Mouse (Mus musculus): ENCODE measurements around the gene Brk1. TPM values are rescaled to one million over a fixed set of nuclear protein-coding genes. Genes with fewer than 3 reads are reported as not detected.

Gene Brk1
- polyA plus RNA-seq, 1 experiment = 107 TPM

DNA sequence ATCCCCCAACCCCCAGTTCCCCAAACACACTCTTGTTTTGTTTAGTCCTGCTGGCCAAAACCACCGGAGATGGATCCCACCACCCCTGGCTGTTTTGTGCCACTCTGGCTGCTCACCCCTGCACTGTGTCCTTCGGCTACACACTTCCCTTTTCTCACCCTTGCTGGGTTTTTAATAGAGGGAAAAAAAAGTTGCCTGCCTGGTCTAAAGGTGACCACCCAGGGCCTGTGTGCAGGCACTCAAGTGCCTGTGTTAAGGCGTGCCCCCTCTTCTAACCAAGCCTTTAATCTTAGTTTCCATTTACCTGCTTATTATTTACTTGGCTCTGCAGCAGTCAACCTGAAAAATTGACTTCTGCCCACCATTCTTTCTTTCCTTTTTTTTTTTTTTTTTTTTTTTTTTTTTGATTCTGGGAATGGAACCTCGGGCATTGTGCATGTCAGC is 45.6 kb downstream of the Brk1 start:
- peak overlapping the region; percentile 69 for H3K27ac ChIP-seq (ENCODE audit: insufficient read depth, low read length)
- peak in 1 of 2 experiments; percentile 50 for DNase-seq (ENCODE audit: low read depth in 1 of 2, low spot score in 2 of 2)
- WGBS = 23% methylated on average over 4 of the region's 4 CpGs
- TF ChIP-seq CTCF (IDR thresholded peaks at IDR 0.05; ENCODE audit: extremely low read depth, insufficient read depth, insufficient read length, insufficient replicate concordance) (no peak), POLR2A (IDR thresholded peaks at IDR 0.05; ENCODE audit: low read depth, low read length) (no peak)
- no peaks in the 10 kb centered on the region for H3K27me3 ChIP-seq (ENCODE audit: control insufficient read depth, insufficient read depth, low read length)
- H3K4me3 ChIP-seq (ENCODE audit: extremely low read depth, insufficient read depth, insufficient read length) = no peak overlapping the region
- peaks cover 20% of the 10 kb centered on the region for H3K36me3 ChIP-seq (ENCODE audit: control insufficient read depth, insufficient read depth, low read length)
- peaks cover 24% of the 10 kb centered on the region; the same call in 1 of the 2 replicates for H3K4me1 ChIP-seq (ENCODE audit: control insufficient read depth, insufficient read depth, insufficient read length)

DNA sequence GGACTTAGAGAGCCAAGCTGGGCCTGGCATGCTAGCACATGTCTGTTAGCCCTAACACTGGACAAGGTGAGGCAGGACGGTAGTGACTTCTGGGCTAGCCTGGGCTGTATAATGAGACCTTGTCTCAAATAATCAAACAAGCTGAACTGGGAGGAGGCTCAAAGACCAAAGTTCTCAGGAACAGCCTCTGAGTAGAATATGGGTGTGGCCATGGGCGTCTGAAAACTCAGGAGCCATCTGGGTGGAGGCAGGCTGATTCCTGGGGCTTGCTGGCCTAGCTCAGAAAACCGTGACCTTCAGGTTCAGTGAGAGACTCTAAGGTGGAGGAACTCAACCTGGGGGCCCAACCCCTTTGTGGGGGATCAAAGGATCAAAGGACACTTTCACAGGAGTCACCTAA is 47.1 kb downstream of the Brk1 start:
- DNase-seq (ENCODE audit: low read depth in 1 of 2, low spot score in 2 of 2) = no peak
- Histone ChIP-seq H3K4me1 (ENCODE audit: control insufficient read depth, insufficient read depth, insufficient read length) (peaks cover 26% of the 10 kb centered on the region; the same call in 1 of the 2 replicates), H3K27me3 (ENCODE audit: control insufficient read depth, insufficient read depth, low read length) (no peaks in the 10 kb centered on the region), H3K27ac (ENCODE audit: insufficient read depth, low read length) (no peak overlapping the region), H3K4me3 (ENCODE audit: extremely low read depth, insufficient read depth, insufficient read length) (no peak overlapping the region), H3K36me3 (ENCODE audit: control insufficient read depth, insufficient read depth, low read length) (peaks cover 20% of the 10 kb centered on the region)
- WGBS = 79% methylated on average over 3 of the region's 3 CpGs
- TF ChIP-seq POLR2A (IDR thresholded peaks at IDR 0.05; ENCODE audit: low read depth, low read length) (no peak), CTCF (IDR thresholded peaks at IDR 0.05; ENCODE audit: extremely low read depth, insufficient read depth, insufficient read length, insufficient replicate concordance) (no peak)

DNA sequence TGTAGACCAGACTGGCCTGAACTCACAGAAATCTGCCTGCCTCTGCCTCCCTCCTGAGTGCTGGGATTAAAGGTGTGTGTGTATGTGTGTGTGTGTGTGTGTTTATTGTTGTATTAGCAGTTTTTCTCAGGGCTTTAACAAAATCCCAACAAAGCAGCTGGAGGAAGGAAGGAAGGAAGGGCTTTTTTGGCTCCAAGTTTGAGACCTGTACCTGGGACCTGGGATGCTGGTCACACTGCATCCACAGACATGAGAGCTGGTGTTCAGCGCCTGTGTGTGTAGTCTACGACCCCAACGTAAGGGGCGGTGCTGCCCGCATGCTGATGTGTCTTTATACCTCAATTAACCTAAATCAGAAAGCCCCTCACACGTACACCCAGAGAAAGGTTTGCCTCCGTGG is 49.0 kb downstream of the Brk1 start:
- H3K4me1 ChIP-seq (ENCODE audit: control insufficient read depth, insufficient read depth, insufficient read length) = peaks cover 41% of the 10 kb centered on the region; the same call in 1 of the 2 replicates
- H3K27ac ChIP-seq (ENCODE audit: insufficient read depth, low read length) = peak overlapping the region; percentile 66; the same call in 1 of the 2 replicates
- H3K4me3 ChIP-seq (ENCODE audit: extremely low read depth, insufficient read depth, insufficient read length) = no peak overlapping the region
- no peaks in the 10 kb centered on the region for H3K27me3 ChIP-seq (ENCODE audit: control insufficient read depth, insufficient read depth, low read length)
- DNase-seq (ENCODE audit: low read depth in 1 of 2, low spot score in 2 of 2) = no peak
- TF ChIP-seq POLR2A (IDR thresholded peaks at IDR 0.05; ENCODE audit: low read depth, low read length) = no peak
- 87% methylated on average over 7 of the region's 7 CpGs for WGBS
- H3K36me3 ChIP-seq (ENCODE audit: control insufficient read depth, insufficient read depth, low read length) = peaks cover 9% of the 10 kb centered on the region

DNA sequence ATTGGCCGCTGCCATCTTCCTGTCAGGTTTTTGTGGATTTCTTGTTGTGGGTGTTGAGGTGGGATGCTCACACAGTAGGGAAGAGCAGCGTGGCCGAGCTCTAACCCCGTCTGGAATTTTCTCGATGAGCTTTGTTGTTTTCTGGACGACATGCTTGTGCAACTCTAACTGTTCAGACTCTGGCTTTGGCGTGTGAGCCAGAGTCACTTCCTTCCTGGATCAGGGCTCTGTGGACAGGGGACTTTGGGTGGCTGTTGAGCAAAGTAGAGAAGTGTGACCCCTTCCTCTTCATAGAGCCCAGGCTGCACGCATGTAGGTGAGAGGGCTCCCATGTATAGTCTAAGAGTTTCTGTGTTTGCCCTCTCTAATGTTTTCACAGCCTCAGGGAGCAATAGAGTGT is 49.5 kb downstream of the Brk1 start:
- TF ChIP-seq CTCF (IDR thresholded peaks at IDR 0.05; ENCODE audit: extremely low read depth, insufficient read depth, insufficient read length, insufficient replicate concordance) = no peak
- no peak for TF ChIP-seq POLR2A (IDR thresholded peaks at IDR 0.05; ENCODE audit: low read depth, low read length)
- WGBS = 32% methylated on average over 8 of the region's 8 CpGs
- H3K4me3 ChIP-seq (ENCODE audit: extremely low read depth, insufficient read depth, insufficient read length) = no peak overlapping the region
- DNase-seq (ENCODE audit: low read depth in 1 of 2, low spot score in 2 of 2) = no peak
- no peaks in the 10 kb centered on the region for H3K27me3 ChIP-seq (ENCODE audit: control insufficient read depth, insufficient read depth, low read length)
- peaks cover 45% of the 10 kb centered on the region; the same call in 1 of the 2 replicates for H3K4me1 ChIP-seq (ENCODE audit: control insufficient read depth, insufficient read depth, insufficient read length)
- H3K36me3 ChIP-seq (ENCODE audit: control insufficient read depth, insufficient read depth, low read length) = peaks cover 7% of the 10 kb centered on the region; the same call in 1 of the 2 replicates
- peak overlapping the region; percentile 66 for H3K27ac ChIP-seq (ENCODE audit: insufficient read depth, low read length)

DNA sequence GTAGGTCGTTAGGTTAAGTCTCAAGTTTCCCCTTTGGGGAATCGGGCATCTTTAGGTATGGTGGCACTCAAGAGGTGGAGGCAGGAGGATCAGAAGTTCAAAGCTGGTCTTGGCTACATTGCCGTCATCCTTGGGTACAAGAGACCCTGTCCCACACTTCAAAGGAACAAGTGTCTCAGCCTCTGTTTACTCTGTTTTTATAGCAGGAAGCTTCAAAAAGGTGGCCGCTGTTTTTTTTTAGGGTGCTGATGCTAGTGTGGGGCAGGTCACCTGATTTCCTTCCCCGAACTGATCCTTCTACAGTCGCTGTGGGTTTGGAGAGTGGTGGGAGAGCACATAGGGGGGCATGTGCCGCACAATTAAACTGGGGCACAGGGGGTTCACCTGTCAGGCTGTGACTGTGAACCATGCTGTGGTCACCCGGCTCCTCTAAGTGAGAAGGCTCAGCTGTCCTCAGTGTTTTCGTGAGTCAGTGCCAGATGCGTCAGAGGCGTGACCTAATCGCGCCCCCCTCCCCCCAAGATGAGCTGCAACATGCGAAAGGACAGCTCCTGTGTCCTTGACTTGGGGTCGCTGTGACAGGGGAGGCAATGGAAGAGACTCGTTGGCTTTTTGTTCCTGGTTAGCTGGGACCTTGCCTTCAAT is 50.3 kb downstream of the Brk1 start:
- Histone ChIP-seq H3K36me3 (ENCODE audit: control insufficient read depth, insufficient read depth, low read length) (peaks cover 4% of the 10 kb centered on the region; the same call in 1 of the 2 replicates), H3K4me3 (ENCODE audit: extremely low read depth, insufficient read depth, insufficient read length) (no peak overlapping the region), H3K27ac (ENCODE audit: insufficient read depth, low read length) (peak overlapping the region; percentile 66), H3K27me3 (ENCODE audit: control insufficient read depth, insufficient read depth, low read length) (no peaks in the 10 kb centered on the region), H3K4me1 (ENCODE audit: control insufficient read depth, insufficient read depth, insufficient read length) (peaks cover 40% of the 10 kb centered on the region; the same call in 1 of the 2 replicates)
- DNase-seq (ENCODE audit: low read depth in 1 of 2, low spot score in 2 of 2) = no peak
- TF ChIP-seq POLR2A (IDR thresholded peaks at IDR 0.05; ENCODE audit: low read depth, low read length) (no peak), CTCF (IDR thresholded peaks at IDR 0.05; ENCODE audit: extremely low read depth, insufficient read depth, insufficient read length, insufficient replicate concordance) (no peak)
- 39% methylated on average over 16 of the region's 16 CpGs for WGBS

DNA sequence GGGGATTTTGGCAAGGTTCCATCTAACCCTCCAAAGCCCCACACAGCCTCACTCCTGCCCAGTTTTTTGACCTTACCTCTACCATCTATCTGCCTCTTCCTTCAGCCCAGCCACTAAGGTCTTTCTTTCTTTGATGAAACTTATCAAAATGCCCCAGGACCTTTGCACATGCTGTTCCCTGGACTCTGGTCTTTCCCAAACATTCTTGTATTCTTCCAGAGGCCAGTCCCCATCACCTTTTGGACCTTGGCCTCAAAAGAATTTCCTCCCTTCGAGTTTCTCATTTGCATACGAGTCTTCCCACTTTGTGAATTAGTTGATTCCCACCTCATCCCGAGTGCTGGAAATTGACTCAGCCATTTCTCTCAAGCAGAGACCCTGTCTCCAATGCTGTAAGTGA is 50.9 kb downstream of the Brk1 start:
- TF ChIP-seq POLR2A (IDR thresholded peaks at IDR 0.05; ENCODE audit: low read depth, low read length) (no peak), CTCF (IDR thresholded peaks at IDR 0.05; ENCODE audit: extremely low read depth, insufficient read depth, insufficient read length, insufficient replicate concordance) (no peak)
- Histone ChIP-seq H3K36me3 (ENCODE audit: control insufficient read depth, insufficient read depth, low read length) (peaks cover 4% of the 10 kb centered on the region; the same call in 1 of the 2 replicates), H3K4me1 (ENCODE audit: control insufficient read depth, insufficient read depth, insufficient read length) (peaks cover 42% of the 10 kb centered on the region; the same call in 1 of the 2 replicates), H3K27me3 (ENCODE audit: control insufficient read depth, insufficient read depth, low read length) (no peaks in the 10 kb centered on the region), H3K4me3 (ENCODE audit: extremely low read depth, insufficient read depth, insufficient read length) (no peak overlapping the region), H3K27ac (ENCODE audit: insufficient read depth, low read length) (peak overlapping the region; percentile 66; the same call in 1 of the 2 replicates)
- 95% methylated on average over 3 of the region's 3 CpGs for WGBS
- no peak for DNase-seq (ENCODE audit: low read depth in 1 of 2, low spot score in 2 of 2)

DNA sequence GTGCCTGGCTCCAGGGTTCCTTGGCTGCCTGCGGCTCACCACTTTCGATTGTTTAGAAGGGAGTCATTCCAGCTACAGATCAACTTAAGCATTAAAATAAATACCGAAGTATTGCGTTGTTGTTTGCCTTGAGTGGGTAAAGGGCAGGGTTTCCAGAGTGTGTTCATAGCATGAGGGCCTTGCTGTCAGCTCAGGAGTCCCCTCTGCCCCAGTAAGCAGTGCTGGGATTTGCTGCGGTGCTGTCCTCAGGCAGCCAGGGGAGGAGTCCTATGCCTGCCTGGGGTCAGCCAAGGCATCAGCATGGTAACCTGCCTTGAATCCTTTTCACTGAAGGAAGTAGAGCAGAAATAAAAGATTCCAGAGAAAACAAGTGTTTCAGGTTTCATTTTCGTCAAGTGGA is 52.3 kb downstream of the Brk1 start:
- DNase-seq (ENCODE audit: low read depth in 1 of 2, low spot score in 2 of 2) = no peak
- Histone ChIP-seq H3K4me1 (ENCODE audit: control insufficient read depth, insufficient read depth, insufficient read length) (peaks cover 54% of the 10 kb centered on the region; the same call in 1 of the 2 replicates), H3K27me3 (ENCODE audit: control insufficient read depth, insufficient read depth, low read length) (no peaks in the 10 kb centered on the region), H3K27ac (ENCODE audit: insufficient read depth, low read length) (peak overlapping the region; percentile 49), H3K36me3 (ENCODE audit: control insufficient read depth, insufficient read depth, low read length) (peaks cover 2% of the 10 kb centered on the region; the same call in 1 of the 2 replicates), H3K4me3 (ENCODE audit: extremely low read depth, insufficient read depth, insufficient read length) (no peak overlapping the region)
- no peak for TF ChIP-seq CTCF (IDR thresholded peaks at IDR 0.05; ENCODE audit: extremely low read depth, insufficient read depth, insufficient read length, insufficient replicate concordance)
- no peak for TF ChIP-seq POLR2A (IDR thresholded peaks at IDR 0.05; ENCODE audit: low read depth, low read length)
- WGBS = 88% methylated on average over 6 of the region's 6 CpGs

Data from spleen, adult 2 months (tissue).